Mouse (Mus musculus) heart, embryonic 16.5 days (tissue): Measurements from ENCODE around the gene Slc12a3. TPM values are rescaled to one million over a fixed set of nuclear protein-coding genes. Genes with fewer than 3 reads are reported as not detected.

ENCODE experiments used
- ATAC-seq: fragments of 200-750 bp; cut with Nextera tagmentation; replicated peaks from 2 replicates; pipeline ENCODE4 v1.8.0; 2017; ENCODE audit warnings: moderate number of reproducible peaks; ENCODE audit not compliant: insufficient read depth, low FRiP score; ENCODE audit errors: extremely low read depth
- H3K27ac ChIP-seq: fragments of 300-500 bp; sonication (generic); 2 replicates; pipeline ENCODE4 v1.5.1; 2014; ENCODE audit warnings: mild to moderate bottlenecking, low read length, control low read depth, moderate library complexity
- H3K27me3 ChIP-seq: fragments of 300-500 bp; sonication (generic); 2 replicates; pipeline ENCODE4 v1.6.1; 2014; ENCODE audit warnings: low read length, mixed read lengths; ENCODE audit not compliant: control insufficient read depth, insufficient read depth
- H3K36me3 ChIP-seq: fragments of 300-500 bp; sonication (generic); 2 replicates; pipeline ENCODE4 v1.6.1; 2014; ENCODE audit not compliant: control insufficient read depth, insufficient read depth
- H3K4me1 ChIP-seq: fragments of 300-500 bp; sonication (generic); 2 replicates; pipeline ENCODE4 v1.6.1; 2014; ENCODE audit warnings: low read length, mixed read lengths; ENCODE audit not compliant: control insufficient read depth, insufficient read depth
- H3K4me2 ChIP-seq: fragments of 300-500 bp; sonication (generic); 2 replicates; pipeline ENCODE4 v1.6.1; 2014; ENCODE audit warnings: low read depth, mild to moderate bottlenecking, control low read depth, low read length
- H3K4me3 ChIP-seq: fragments of 300-500 bp; sonication (generic); 2 replicates; pipeline ENCODE4 v1.5.1; 2014; ENCODE audit warnings: mild to moderate bottlenecking, control low read depth, low read length
- H3K9ac ChIP-seq: fragments of 300-500 bp; sonication (generic); 2 replicates; pipeline ENCODE4 v1.6.1; 2014; ENCODE audit warnings: low read length, control low read depth
- H3K9me3 ChIP-seq: fragments of 300-500 bp; sonication (generic); replicated peaks from 2 replicates; pipeline ENCODE4 v1.6.1; 2016; ENCODE audit warnings: low read length; ENCODE audit not compliant: control insufficient read depth
- WGBS: fragments of 180-500 bp; shearing (Covaris S2); extraction: QIAGEN DNeasy Blood & Tissue Kit; methylation state at CpG from one replicate; pipeline ENCODE4 v1.1.7; 2014; 5-methylcytosine and 5-hydroxymethylcytosine counted together
- polyA plus RNA-seq: library from polyadenylated mRNA; unstranded; fragments of >200 nt; fragmentation: Nextera tagmentation; extraction: Ambion mirVana; gene quantifications from 2 replicates; pipeline ENCODE4 v1.2.1, GENCODE M21; 2015

Gene Slc12a3
- polyA plus RNA-seq, 1 experiment from 2014 or later, result not detected

DNA sequence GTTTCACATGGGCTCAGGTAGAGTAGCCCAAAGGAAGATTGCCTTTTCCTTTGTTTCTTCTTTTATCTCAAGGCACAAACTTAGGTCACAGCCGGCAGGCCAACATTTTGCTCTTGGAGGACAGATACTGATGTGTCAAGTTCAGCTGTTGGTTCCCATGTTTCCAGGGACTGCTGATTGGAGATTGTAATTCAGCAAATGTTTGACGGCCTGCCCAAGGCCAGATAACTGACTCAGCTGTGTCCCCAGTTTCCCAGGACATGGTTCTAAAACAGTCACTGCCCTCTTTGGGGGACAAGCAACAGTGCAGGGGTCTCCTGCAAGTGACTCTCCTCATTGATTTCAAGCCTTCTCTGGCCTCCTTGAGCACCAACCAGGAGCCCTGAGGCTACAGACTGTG, 9.0 kb upstream of the Slc12a3 start:
- Histone ChIP-seq H3K9me3 (no peaks in the 10 kb centered on the region), H3K9ac (no peak overlapping the region), H3K27ac (no peak overlapping the region), H3K4me1 (0 out of 2 replicates have a peak, but pooled peaks cover 4% of the 10 kb centered on the region), H3K27me3 (no peaks in the 10 kb centered on the region), H3K36me3 (no peaks in the 10 kb centered on the region), H3K4me2 (no peak overlapping the region), H3K4me3 (no peak overlapping the region)
- no peak for ATAC-seq
- WGBS, result 43% methylated on average over 2 of the region's 2 CpGs

DNA sequence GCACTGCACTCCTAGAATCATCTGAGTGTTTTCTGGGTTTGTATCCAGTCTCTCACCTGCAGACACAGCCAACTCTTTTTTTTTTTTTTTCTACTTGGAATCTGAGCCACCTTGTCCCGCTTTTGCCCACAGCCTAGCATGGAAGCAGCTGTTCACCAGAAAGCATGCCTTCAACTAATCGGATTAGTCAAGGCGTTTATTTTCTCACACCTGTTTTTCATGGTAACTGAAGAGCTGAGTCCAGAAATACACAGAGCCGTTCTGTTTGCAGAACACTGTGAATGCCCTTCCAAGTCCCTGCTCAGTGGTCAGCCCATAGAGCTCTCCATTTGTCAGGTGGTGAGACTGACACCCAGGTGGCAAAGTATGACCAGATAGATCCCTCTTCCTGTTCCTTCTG, 6.9 kb upstream of the Slc12a3 start:
- Histone ChIP-seq H3K4me3 (no peak overlapping the region), H3K4me2 (no peak overlapping the region), H3K27ac (no peak overlapping the region), H3K27me3 (no peaks in the 10 kb centered on the region), H3K36me3 (no peaks in the 10 kb centered on the region), H3K9ac (no peak overlapping the region), H3K9me3 (no peaks in the 10 kb centered on the region), H3K4me1 (no peaks in the 10 kb centered on the region)
- no peak for ATAC-seq
- WGBS, result 81% methylated on average over 4 of the region's 4 CpGs

DNA sequence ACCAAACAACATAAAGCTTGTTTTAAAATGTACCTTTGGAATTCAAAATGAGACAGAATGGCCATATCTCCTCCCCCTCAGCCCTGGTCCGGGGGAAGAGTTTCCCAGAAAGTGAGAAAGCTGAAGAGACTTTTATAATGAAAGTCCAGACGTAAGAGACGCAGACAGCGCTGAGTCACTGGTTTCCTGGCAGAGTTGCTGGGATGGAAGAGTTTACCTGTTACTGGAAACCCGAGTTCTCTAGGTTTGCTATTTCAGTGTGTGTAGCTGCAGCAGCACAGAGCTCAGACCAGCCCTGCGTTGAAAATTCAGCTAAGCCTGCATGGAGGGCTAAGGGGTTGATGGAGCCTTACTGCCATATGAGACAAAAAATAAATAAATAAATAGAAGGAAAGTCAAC, 6.0 kb upstream of the Slc12a3 start:
- 74% methylated on average over 6 of the region's 6 CpGs for WGBS

DNA sequence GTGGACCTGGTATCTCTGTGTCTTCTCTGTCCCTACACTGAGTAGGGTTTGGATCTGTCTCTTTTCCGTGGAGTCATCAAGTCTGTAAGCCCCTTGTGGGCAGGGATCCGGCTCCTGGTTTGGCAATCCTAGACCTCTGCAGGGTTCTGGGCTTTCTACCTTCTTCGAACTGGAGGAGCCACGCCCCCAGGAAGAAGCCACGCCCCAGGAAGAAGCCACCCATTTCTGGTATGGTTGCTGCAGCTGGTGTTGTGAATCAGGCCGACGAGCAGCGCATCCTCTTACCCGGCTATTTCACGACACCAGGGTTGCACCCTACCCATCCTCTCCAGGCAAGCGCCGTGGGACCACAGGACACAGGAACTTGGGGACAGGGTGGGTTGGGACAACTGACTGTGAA, 4.9 kb upstream of the Slc12a3 start:
- no peaks in the 10 kb centered on the region for H3K27me3 ChIP-seq
- H3K4me3 ChIP-seq, result no peak overlapping the region
- H3K9ac ChIP-seq, result no peak overlapping the region
- no peak for ATAC-seq
- H3K4me1 ChIP-seq, result no peaks in the 10 kb centered on the region
- H3K27ac ChIP-seq, result no peak overlapping the region
- H3K9me3 ChIP-seq, result no peaks in the 10 kb centered on the region
- no peak overlapping the region for H3K4me2 ChIP-seq
- WGBS, result 56% methylated on average over 12 of the region's 12 CpGs
- H3K36me3 ChIP-seq, result no peaks in the 10 kb centered on the region

More for the DNA sequence above, 6.0 kb upstream of the Slc12a3 start:
- H3K4me2 ChIP-seq, result no peak overlapping the region
- no peak overlapping the region for H3K9ac ChIP-seq
- no peaks in the 10 kb centered on the region for H3K9me3 ChIP-seq
- no peak for ATAC-seq
- no peaks in the 10 kb centered on the region for H3K27me3 ChIP-seq
- no peaks in the 10 kb centered on the region for H3K4me1 ChIP-seq
- H3K27ac ChIP-seq, result no peak overlapping the region
- H3K4me3 ChIP-seq, result no peak overlapping the region
- no peaks in the 10 kb centered on the region for H3K36me3 ChIP-seq

DNA sequence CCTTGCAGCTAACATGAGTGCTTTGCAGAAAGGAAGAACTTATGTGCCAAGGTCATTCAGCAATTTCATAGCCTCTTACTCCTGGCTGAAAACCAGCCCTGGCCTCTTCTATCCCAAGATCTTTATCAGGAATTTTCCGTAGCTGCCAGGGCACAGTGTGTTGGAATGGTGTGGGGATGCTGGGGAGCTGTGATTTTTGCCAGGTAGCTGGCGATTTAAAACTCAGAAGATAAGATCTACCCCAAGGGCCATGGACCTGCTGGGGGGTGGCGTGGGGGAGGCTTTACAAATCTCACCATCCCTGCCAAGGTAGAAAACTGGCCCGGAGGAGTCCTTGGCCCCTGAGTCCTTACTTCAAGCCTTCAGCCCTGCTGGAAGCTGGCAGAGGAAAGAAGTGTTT, 3.0 kb upstream of the Slc12a3 start:
- 49% methylated on average over 4 of the region's 4 CpGs for WGBS
- Histone ChIP-seq H3K4me1 (no peaks in the 10 kb centered on the region), H3K9me3 (no peaks in the 10 kb centered on the region), H3K4me2 (no peak overlapping the region), H3K36me3 (no peaks in the 10 kb centered on the region), H3K27ac (no peak overlapping the region), H3K27me3 (no peaks in the 10 kb centered on the region), H3K9ac (no peak overlapping the region), H3K4me3 (no peak overlapping the region)
- ATAC-seq, result no peak

DNA sequence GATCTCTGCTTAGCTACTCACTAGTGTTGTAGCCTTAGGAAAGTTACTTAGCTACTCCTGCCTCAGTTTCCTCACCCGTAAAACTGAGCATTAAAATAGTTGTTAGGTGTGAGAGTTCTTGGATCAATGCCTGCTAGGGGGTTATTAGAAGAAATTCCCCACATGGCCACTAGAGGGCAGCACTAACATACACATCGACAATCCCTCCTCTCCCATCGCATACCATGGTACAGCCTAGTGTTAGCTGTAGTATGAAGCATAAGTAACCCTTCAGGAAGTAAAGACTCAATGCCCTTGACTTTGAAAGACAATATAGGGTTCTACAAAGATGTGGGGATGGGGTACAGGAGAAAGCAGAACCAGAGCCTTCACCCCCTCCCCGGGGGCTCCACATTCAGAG, 1.7 kb downstream of the Slc12a3 start:
- H3K36me3 ChIP-seq, result no peaks in the 10 kb centered on the region
- no peak overlapping the region for H3K4me3 ChIP-seq
- H3K27ac ChIP-seq, result no peak overlapping the region
- no peaks in the 10 kb centered on the region for H3K4me1 ChIP-seq
- H3K9me3 ChIP-seq, result no peaks in the 10 kb centered on the region
- WGBS, result 24% methylated on average over 4 of the region's 4 CpGs
- H3K27me3 ChIP-seq, result no peaks in the 10 kb centered on the region
- H3K9ac ChIP-seq, result no peak overlapping the region
- no peak overlapping the region for H3K4me2 ChIP-seq
- ATAC-seq, result 0 out of 2 replicates have a peak, but pooled peaks have one; percentile 37

DNA sequence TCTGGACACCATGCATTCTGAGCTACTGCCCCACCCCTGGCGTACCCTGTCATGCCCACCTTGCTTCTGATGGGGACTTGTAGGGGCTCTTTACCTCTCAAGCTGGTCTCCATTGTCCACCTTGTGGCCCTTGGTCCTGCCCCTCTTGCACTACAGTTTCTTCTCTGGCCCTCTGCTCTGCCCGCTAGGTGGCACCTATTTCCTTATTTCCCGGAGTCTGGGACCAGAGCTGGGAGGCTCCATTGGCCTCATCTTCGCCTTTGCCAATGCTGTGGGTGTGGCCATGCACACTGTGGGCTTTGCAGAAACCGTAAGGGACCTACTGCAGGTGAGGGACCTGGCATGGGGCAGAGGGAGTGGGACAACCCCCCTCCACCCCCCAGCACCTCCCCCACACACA, 4.3 kb downstream of the Slc12a3 start:
- Histone ChIP-seq H3K27me3 (no peaks in the 10 kb centered on the region), H3K9me3 (no peaks in the 10 kb centered on the region), H3K4me3 (no peak overlapping the region), H3K27ac (no peak overlapping the region), H3K4me1 (no peaks in the 10 kb centered on the region), H3K9ac (no peak overlapping the region), H3K36me3 (no peaks in the 10 kb centered on the region), H3K4me2 (no peak overlapping the region)
- 45% methylated on average over 5 of the region's 5 CpGs for WGBS
- ATAC-seq, result no peak

DNA sequence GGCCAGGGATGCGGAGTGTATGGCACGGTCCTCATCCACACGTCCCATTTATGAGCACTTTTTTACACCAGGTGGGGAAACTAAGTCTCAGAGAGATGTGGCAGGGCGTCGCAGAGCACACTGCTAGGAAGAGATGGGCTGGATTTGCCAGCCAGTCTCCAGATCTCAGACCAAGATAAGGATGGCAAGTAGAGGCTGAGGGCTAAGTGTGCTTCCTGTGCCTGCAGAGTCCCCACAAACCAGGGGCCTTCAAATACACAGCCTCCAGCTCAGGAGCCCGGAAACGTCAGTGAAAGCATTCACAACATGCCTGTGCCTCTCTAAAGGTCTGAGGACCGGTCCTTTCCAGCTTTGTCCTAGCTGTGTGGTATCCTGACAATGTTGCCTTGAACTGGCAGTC, 8.6 kb downstream of the Slc12a3 start:
- Histone ChIP-seq H3K4me1 (no peaks in the 10 kb centered on the region), H3K4me2 (no peak overlapping the region), H3K4me3 (no peak overlapping the region), H3K9me3 (no peaks in the 10 kb centered on the region), H3K9ac (no peak overlapping the region), H3K27ac (no peak overlapping the region), H3K27me3 (no peaks in the 10 kb centered on the region), H3K36me3 (no peaks in the 10 kb centered on the region)
- ATAC-seq, result no peak
- 74% methylated on average over 8 of the region's 8 CpGs for WGBS

DNA sequence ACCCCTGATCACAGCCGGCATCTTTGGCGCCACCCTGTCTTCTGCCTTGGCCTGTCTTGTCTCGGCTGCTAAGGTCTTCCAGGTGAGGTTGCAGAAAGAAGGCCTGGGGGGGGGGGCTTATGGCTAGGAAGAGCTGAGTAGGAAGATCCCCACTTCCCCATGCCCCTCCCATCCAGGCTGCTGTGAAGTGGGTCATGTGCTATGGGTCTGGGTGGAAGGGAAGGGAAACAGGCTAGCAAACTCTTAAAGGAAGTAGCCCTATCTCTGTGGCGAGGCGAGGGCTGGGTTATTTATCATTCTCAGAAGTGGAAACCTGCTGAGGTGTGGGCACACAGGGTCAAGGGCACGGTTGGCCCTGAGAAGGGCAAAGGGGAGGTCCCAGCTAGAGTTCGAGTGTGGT, 11.8 kb downstream of the Slc12a3 start:
- H3K9me3 ChIP-seq, result no peaks in the 10 kb centered on the region
- no peak for ATAC-seq
- no peak overlapping the region for H3K9ac ChIP-seq
- H3K4me2 ChIP-seq, result no peak overlapping the region
- H3K4me3 ChIP-seq, result no peak overlapping the region
- WGBS, result 67% methylated on average over 7 of the region's 7 CpGs
- no peaks in the 10 kb centered on the region for H3K36me3 ChIP-seq
- H3K27me3 ChIP-seq, result no peaks in the 10 kb centered on the region
- H3K27ac ChIP-seq, result no peak overlapping the region
- no peaks in the 10 kb centered on the region for H3K4me1 ChIP-seq

DNA sequence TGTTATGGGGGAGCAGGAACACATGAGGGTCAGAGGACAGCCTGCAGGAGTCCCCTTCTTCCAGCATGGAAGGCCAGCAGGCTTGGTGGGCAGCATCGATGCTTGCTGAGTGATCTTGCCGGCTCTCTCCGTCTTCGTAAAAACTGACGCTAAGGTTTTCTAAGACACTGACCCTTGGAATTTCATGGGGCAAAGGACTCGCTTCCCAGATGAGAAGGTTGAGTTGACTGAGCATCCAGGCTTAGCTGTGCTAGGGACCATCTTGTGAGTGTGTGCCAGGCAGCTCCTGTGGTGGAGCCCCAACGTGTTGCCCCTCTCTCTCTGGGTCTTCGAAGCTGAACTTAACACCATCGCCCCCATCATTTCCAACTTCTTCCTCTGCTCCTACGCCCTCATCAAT, 13.7 kb downstream of the Slc12a3 start:
- WGBS, result 82% methylated on average over 10 of the region's 10 CpGs
- Histone ChIP-seq H3K36me3 (no peaks in the 10 kb centered on the region), H3K27me3 (no peaks in the 10 kb centered on the region), H3K9ac (no peak overlapping the region), H3K4me3 (no peak overlapping the region), H3K4me1 (no peaks in the 10 kb centered on the region), H3K27ac (no peak overlapping the region), H3K9me3 (no peaks in the 10 kb centered on the region), H3K4me2 (no peak overlapping the region)
- no peak for ATAC-seq
